Mouse (Mus musculus) spleen, postnatal 0 days (tissue): Measurements from ENCODE around the gene Gm10961. TPM values are rescaled to one million over a fixed set of nuclear protein-coding genes. Genes with fewer than 3 reads are reported as not detected.

Source experiments
- polyA plus RNA-seq: library from polyadenylated mRNA; unstranded; fragments of >200 nt; fragmentation: Nextera tagmentation; extraction: Ambion mirVana; gene quantifications from 2 replicates; pipeline ENCODE4 v1.2.1, GENCODE M21; 2015

The Gm10961 gene
- not detected in 2 replicates for polyA plus RNA-seq

DNA sequence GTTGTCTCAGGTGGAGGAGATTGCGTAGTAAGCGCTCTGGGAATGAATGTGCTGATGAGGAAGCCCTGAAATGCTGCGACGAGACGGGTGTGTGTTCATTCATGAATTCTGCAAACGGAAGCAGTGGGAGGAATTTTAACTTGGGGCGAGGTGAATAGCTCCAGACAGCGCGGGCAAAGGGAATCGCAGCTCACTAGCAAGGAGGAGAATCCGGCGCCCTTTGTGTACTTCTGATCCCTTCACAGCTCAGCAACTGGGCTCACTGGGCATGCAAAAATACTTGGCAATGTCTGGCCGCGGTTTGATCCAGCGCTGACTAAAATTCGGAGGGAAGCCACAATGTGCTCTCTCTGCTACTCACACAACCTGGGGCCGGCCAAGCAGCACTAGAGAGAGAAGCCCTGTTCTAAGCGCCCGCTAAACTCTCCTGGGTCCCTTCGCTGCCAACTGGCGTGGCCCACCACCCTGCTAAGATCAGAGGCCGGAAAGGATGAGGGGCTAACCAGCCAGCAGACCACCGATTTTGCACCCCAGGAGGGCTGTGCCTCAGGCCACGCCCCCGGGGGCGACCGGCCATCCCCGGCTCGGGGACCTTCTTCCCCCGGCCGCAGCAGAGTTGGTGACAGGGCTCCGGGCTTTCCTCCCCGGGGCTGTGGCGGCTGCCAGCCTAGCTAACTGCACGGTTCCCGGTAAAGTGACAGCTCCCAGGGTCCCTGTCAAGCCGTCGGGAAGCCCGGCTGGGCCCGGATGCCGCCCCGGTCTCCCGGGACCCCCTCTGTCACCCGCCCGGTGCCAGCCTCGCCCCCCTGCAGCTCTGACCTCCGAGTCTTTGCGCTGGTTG, at the start of gene Gm10961:
Gm10961 (plus strand) TSS at position 641 of the 841 bp plus-strand sequence.

DNA sequence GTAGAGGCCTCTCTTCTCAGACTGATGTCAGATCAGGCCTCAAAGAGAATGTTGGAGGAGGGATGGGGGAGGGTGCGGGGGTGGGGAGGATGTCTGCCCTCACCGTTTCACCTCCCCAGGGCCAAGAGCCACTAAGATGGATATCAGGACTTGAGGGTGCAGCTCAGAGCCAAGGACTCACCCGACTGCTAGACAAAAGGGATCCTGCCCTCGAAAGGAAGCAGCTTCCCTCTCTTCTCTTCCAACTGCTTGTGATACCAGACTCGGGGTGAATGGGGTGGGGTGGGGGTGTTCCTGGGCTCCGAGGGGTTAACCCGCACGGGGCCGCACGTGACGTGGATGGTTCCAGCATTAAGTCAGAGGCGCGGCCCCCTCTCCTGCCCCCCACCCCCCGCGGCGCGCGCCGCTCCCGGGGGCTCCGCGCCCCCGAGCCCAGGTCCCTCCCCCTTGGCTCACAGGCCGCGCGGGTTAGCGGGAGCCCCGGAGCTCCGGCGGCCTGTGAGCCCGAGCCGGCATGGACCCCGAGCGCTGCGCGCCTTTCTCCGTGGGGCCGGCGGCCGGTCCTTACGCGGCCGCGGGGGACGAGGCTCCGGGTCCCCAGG, 36.4 kb upstream of the Gm10961 start, which contains the start of gene Alx3:
Alx3 (plus strand) TSS at position 370 of the 602 bp plus-strand sequence.

DNA sequence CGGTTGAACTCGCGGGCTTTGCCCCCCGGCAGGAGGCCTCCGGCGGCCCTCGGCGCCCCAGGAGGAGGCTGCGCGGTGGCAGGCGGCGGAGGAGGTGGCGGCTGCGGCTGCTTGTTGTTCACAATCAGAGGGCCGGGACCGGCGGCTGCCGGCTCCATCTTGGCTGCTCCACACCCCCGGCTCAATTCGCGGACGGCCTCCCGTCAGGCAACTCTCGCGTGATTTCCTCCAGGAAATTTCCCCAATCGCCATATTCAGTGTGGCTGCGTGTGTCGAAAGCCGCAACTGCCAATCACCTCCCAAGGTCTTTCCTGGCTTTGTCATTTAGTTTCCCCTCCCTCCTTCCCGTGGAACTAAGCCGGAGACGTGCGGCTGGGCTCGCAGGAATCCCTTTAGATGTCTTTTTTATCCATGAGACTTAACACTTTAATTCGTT, 419 bp downstream of the Gm10961 start, which contains the start of gene Strip1:
Strip1 (minus strand) TSS at position 172 of the 436 bp plus-strand sequence.

Other genes starting within 250 kb of the Gm10961 start
- gene Kcnc4, start 171.8 kb upstream of the Gm10961 start, polyA plus RNA-seq = 0.06 and 0.10 TPM in 2 replicates
- gene Slc6a17, start 113.3 kb upstream of the Gm10961 start, polyA plus RNA-seq = 0.05 and 0.07 TPM in 2 replicates
- gene Ubl4b, start 76.2 kb upstream of the Gm10961 start, polyA plus RNA-seq = not detected in 2 replicates
- not detected in 2 replicates for gene Alx3, start 36.3 kb upstream of the Gm10961 start, polyA plus RNA-seq
- gene Strip1, start 372 bp downstream of the Gm10961 start, polyA plus RNA-seq = 11.6 and 14.1 TPM in 2 replicates
- gene Ahcyl1, start 65.2 kb downstream of the Gm10961 start, polyA plus RNA-seq = 33.3 and 36.4 TPM in 2 replicates
- 28.8 and 36.6 TPM in 2 replicates for gene Csf1, start 129.1 kb downstream of the Gm10961 start, polyA plus RNA-seq
- 0.18 TPM in 1 of 2 replicates, not detected in the other for gene Eps8l3, start 245.9 kb downstream of the Gm10961 start, polyA plus RNA-seq